Mouse (Mus musculus) hindbrain, embryonic 13.5 days (tissue): Measurements from ENCODE around the gene Actn2. TPM values are rescaled to one million over a fixed set of nuclear protein-coding genes. Genes with fewer than 3 reads are reported as not detected.

Experiments used
- ATAC-seq: fragments of 200-750 bp; cut with Nextera tagmentation; 2 replicates; pipeline ENCODE4 v1.8.0; 2017; ENCODE audit warnings: moderate TSS enrichment; ENCODE audit not compliant: low FRiP score
- H3K27ac ChIP-seq: fragments of 300-500 bp; sonication (generic); 2 replicates; pipeline ENCODE4 v1.5.1; 2015; ENCODE audit warnings: inconsistent platforms, mild to moderate bottlenecking, moderate library complexity
- H3K27me3 ChIP-seq: fragments of 300-500 bp; sonication (generic); 2 replicates; pipeline ENCODE4 v1.6.1; 2015; ENCODE audit warnings: mild to moderate bottlenecking, inconsistent platforms
- H3K36me3 ChIP-seq: fragments of 300-500 bp; sonication (generic); 2 replicates; pipeline ENCODE4 v1.6.1; 2015; ENCODE audit warnings: mild to moderate bottlenecking, inconsistent platforms
- H3K4me1 ChIP-seq: fragments of 300-500 bp; sonication (generic); replicated peaks from 2 replicates; pipeline ENCODE4 v1.6.1; 2015; ENCODE audit warnings: inconsistent platforms
- H3K4me2 ChIP-seq: fragments of 300-500 bp; sonication (generic); 2 replicates; pipeline ENCODE4 v1.6.1; 2015; ENCODE audit warnings: inconsistent platforms, mild to moderate bottlenecking, moderate library complexity
- H3K4me3 ChIP-seq: fragments of 300-500 bp; sonication (generic); 2 replicates; pipeline ENCODE4 v1.5.1; 2015; ENCODE audit warnings: mild to moderate bottlenecking, inconsistent platforms
- H3K9ac ChIP-seq: fragments of 300-500 bp; sonication (generic); 2 replicates; pipeline ENCODE4 v1.6.1; 2015; ENCODE audit warnings: mild to moderate bottlenecking, inconsistent platforms
- H3K9me3 ChIP-seq: fragments of 300-500 bp; sonication (generic); 2 replicates; pipeline ENCODE4 v1.6.1; 2016; ENCODE audit warnings: inconsistent platforms
- WGBS: fragments of 180-500 bp; shearing (Covaris S2); methylation state at CpG from one replicate; pipeline ENCODE4 v1.1.7; 2015; 5-methylcytosine and 5-hydroxymethylcytosine counted together
- polyA plus RNA-seq: library from polyadenylated mRNA; unstranded; fragments of >200 nt; fragmentation: Nextera tagmentation; extraction: Ambion mirVana; gene quantifications from 2 replicates; pipeline ENCODE4 v1.2.1, GENCODE M21; 2015

Gene Actn2
- 3.5 and 5.5 TPM in 2 replicates for polyA plus RNA-seq

DNA sequence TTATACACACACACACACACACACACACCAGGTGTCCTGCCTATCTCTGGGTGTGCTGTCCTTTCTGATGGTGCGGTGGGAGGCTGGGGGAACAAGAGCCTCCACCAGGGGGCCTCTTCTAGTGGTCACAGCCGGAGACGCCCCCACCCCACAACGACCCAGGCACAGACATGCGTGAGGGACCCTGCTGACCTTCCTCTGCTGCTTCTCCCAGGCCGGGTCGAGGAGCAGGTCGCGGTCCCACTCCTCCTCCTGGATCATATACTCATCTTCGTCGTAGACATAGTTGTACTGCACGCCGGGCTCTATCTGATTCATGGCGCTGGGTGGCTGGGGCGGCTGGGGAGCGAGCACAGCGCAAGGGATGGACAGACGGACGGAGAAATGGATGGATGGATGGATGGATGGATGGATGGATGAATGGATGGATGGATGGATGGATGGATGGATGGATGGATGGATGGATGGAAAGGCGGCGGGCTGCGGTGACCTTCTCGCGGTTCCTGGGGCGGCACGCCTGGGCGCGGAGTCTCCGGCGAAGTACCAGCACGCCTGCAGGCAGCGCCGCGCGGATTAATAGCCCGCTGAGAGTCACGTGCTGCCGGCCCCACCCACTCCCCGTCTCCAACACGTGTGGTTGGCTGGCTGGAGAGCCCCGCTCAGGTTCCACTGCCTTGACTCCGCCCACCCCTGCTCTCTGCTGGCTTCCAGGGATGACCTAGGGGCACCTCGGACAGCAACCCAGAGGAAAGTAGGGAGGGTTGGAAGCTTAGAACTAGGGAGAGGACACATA is at the start of gene Actn2:
Gene Actn2, minus strand, starts transcription at position 578 of the 793 bp plus-strand sequence.
- WGBS, result under 1% methylated on average over 36 of the region's 43 CpGs
- H3K9me3 ChIP-seq, result no peaks in the 10 kb centered on the region
- peaks cover 8% of the 10 kb centered on the region for H3K4me1 ChIP-seq
- ATAC-seq, result peak; percentile 99
- peak within 1 kb of the TSS; percentile 72 for H3K9ac ChIP-seq
- H3K4me2 ChIP-seq, result peak within 1 kb of the TSS; percentile 86
- H3K27me3 ChIP-seq, result no peaks in the 10 kb centered on the region
- H3K36me3 ChIP-seq, result no peaks in the 10 kb centered on the region
- H3K27ac ChIP-seq, result no peak within 1 kb of the TSS
- peak within 1 kb of the TSS; percentile 47 for H3K4me3 ChIP-seq

DNA sequence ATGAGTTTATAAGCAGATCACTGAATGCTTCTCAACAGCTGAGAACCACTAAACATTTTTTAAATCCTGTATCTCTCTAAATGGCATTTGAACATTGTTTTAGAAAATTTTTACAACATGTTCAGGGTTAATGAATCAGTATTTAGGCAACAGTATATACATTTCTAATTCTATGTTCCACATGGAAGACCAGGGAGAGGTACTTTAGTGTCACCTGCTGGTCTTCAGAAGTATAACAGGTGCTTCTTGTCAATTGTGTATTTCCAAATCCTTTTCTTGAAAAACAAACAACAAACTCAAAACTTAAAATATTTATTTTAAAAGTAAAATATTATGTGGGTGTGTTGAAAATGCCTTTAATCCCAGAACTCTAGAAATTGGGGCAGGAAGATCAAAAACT is 45.7 kb upstream of the Actn2 start:
- Histone ChIP-seq H3K27me3 (no peaks in the 10 kb centered on the region), H3K9me3 (no peaks in the 10 kb centered on the region), H3K4me1 (no peaks in the 10 kb centered on the region), H3K36me3 (no peaks in the 10 kb centered on the region), H3K27ac (no peak overlapping the region), H3K4me3 (no peak overlapping the region), H3K4me2 (no peak overlapping the region), H3K9ac (no peak overlapping the region)
- ATAC-seq, result no peak

DNA sequence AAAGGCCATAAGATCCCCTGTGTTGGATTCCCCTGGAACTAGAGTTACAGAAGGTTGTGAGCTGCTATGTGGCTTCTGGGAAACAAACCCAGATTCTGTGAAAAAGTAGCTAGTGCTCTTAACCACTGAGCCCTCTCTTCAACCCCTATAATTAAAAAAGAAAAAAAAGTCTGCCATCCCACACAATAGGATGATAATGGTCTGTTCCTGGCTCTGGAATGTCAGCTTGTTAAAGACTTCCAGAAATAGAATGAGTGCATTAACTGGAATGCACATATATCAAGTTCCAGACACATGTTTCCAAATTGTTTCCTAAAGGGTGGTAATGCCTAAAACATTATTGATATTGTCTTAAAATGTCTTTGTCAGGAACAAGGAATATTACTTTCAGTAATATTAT is 44.2 kb upstream of the Actn2 start:
- Histone ChIP-seq H3K27me3 (no peaks in the 10 kb centered on the region), H3K9me3 (no peaks in the 10 kb centered on the region), H3K9ac (no peak overlapping the region), H3K4me2 (no peak overlapping the region), H3K4me1 (no peaks in the 10 kb centered on the region), H3K27ac (no peak overlapping the region), H3K36me3 (no peaks in the 10 kb centered on the region), H3K4me3 (no peak overlapping the region)
- no peak for ATAC-seq

DNA sequence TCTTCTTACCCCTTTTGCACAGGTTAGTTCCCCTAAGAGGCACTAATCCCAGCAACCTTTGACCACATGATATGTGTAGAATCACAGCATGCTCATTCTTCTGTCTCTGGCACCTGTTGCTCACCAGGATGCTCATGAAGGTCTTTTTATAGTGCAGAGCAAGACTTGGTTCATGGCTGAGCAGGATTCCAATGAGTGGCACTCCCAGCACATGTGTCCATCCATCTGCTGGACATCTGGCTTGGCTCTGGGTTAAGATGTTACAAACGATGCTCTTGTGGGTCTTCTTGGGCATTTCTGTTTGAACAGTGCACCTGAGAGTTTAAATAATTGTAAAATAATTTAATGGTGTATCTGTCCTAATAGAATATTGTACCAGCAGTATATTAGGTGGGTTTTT is 36.2 kb upstream of the Actn2 start:
- Histone ChIP-seq H3K27me3 (no peaks in the 10 kb centered on the region), H3K4me3 (no peak overlapping the region), H3K4me2 (no peak overlapping the region), H3K9me3 (no peaks in the 10 kb centered on the region), H3K36me3 (no peaks in the 10 kb centered on the region), H3K27ac (no peak overlapping the region), H3K9ac (no peak overlapping the region), H3K4me1 (no peaks in the 10 kb centered on the region)
- no peak for ATAC-seq
- WGBS, result 81% methylated on average over 1 of the region's 1 CpGs

DNA sequence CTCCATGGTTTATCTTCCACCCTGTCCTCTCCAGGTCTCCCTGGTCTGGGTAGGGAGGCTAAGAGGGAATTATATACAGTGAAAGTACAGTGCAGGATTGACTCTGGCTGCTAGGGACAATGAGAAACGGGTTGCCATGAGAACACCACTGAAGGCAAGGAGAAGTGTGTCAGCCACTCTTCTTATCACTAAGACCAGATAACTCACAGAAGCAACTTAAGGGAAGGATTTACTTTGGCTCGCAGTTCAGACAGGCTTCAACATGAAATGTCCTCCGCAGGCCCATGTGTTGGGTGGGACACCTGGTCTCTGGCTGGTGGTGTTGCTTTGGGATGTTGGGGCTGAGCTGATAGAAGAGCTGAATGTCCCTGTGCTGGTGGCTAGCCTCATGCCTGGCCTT is 32.2 kb upstream of the Actn2 start:
- H3K4me2 ChIP-seq, result no peak overlapping the region
- no peaks in the 10 kb centered on the region for H3K9me3 ChIP-seq
- no peak overlapping the region for H3K9ac ChIP-seq
- H3K27ac ChIP-seq, result no peak overlapping the region
- no peak overlapping the region for H3K4me3 ChIP-seq
- H3K4me1 ChIP-seq, result no peaks in the 10 kb centered on the region
- H3K27me3 ChIP-seq, result no peaks in the 10 kb centered on the region
- WGBS, result 90% methylated on average over 3 of the region's 3 CpGs
- H3K36me3 ChIP-seq, result no peaks in the 10 kb centered on the region
- no peak for ATAC-seq

DNA sequence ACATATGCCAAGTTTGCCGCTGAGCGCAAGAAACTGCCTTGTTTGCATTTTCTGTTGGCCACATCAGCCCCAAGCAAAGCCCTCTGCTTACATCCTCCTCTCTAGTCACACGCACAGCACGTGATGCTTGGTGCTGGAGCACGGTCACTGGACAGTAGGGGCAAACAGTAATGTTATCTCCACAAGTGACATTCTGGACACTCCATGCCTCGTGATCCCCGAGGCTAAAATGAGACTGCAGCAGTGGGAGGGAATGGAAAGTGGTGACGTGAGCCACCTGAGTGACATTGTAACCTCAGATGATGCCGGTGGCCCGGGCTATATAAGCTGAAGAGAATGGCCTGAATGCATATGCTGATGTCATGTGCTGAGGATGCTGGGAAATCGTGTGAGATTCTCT is 29.4 kb upstream of the Actn2 start:
- H3K27me3 ChIP-seq, result no peaks in the 10 kb centered on the region
- ATAC-seq, result no peak
- no peaks in the 10 kb centered on the region for H3K36me3 ChIP-seq
- H3K9me3 ChIP-seq, result no peaks in the 10 kb centered on the region
- no peak overlapping the region for H3K4me3 ChIP-seq
- no peak overlapping the region for H3K27ac ChIP-seq
- H3K4me2 ChIP-seq, result no peak overlapping the region
- WGBS, result 91% methylated on average over 11 of the region's 11 CpGs
- H3K4me1 ChIP-seq, result no peaks in the 10 kb centered on the region
- no peak overlapping the region for H3K9ac ChIP-seq

DNA sequence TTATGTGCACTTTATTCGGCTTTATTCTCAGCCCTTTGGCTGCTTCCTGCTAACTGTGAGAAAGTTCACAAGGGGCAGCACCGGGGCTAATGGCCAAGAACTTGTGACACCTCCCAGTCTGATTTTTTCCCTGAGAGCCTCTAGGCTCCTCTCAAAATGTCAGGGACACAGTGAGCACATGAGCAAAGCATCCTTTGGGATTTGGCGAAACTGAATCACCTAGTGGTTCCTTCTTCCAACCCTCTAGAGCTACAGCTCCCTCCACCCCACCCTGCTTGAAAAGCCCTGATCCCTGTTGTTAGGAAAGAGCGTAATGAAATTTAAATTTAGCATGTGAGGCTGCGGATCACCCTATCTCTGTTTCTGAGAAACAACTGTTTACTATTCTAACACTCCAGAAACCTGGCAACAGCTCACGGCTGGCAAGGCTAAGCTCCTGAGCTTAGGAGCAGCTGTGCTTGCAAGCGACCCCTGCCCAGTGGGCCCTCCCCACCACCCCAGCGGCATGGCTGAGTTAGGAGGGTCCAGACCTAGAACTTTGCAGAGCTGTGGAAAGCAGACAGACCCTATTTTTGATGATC is 28.6 kb upstream of the Actn2 start:
- no peak overlapping the region for H3K4me2 ChIP-seq
- ATAC-seq, result no peak

DNA sequence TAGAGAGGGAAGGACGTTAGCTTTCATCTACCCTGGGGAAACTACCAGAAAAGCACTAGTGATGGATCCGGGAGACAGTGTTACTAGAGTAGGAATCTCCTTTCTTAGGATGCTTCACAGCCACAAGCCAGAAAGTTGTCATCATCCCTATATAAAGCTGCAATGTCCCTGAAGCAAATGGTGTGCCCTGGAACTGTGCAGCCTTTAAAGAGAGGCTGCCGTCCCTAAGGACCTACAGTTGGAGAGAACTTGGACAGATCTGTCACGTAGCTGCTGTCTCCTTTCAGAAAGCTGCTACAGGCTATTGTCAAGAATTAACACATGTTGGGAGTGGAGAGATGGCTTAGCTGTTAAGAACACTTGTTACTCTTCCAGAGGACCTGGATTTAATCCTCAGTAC is 20.9 kb upstream of the Actn2 start:
- Histone ChIP-seq H3K9ac (no peak overlapping the region), H3K4me2 (no peak overlapping the region), H3K36me3 (no peaks in the 10 kb centered on the region), H3K9me3 (no peaks in the 10 kb centered on the region), H3K27me3 (no peaks in the 10 kb centered on the region), H3K4me3 (no peak overlapping the region), H3K4me1 (no peaks in the 10 kb centered on the region), H3K27ac (no peak overlapping the region)
- ATAC-seq, result no peak
- 87% methylated on average over 4 of the region's 4 CpGs for WGBS

More for the DNA sequence above, 28.6 kb upstream of the Actn2 start:
- no peak overlapping the region for H3K4me3 ChIP-seq
- H3K27ac ChIP-seq, result no peak overlapping the region
- H3K36me3 ChIP-seq, result no peaks in the 10 kb centered on the region
- H3K4me1 ChIP-seq, result no peaks in the 10 kb centered on the region
- no peak overlapping the region for H3K9ac ChIP-seq
- no peaks in the 10 kb centered on the region for H3K27me3 ChIP-seq
- 61% methylated on average over 8 of the region's 8 CpGs for WGBS
- H3K9me3 ChIP-seq, result no peaks in the 10 kb centered on the region

DNA sequence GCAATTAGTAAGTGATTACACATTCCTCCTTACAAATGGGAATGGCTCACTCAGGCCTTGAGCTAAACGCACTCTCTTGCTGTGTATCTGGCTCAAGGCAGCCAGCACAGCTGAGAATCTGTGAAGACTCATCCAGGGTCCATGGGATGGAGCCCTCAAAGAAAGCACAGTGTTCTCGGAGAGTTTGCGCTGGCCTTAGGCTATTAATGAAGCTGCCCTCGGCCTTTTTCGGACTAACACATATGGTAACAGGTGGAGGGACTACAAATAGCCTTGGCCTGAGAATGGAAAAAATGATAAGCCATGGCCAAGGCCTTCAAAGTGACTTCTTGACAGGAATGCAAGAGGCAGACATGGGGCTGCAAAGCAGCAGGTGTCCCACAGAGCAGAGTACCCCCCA is 17.0 kb upstream of the Actn2 start:
- no peak for ATAC-seq
- Histone ChIP-seq H3K9me3 (no peaks in the 10 kb centered on the region), H3K9ac (no peak overlapping the region), H3K27ac (no peak overlapping the region), H3K4me1 (no peaks in the 10 kb centered on the region), H3K27me3 (no peaks in the 10 kb centered on the region), H3K4me2 (no peak overlapping the region), H3K36me3 (no peaks in the 10 kb centered on the region), H3K4me3 (no peak overlapping the region)
- WGBS, result 84% methylated on average over 5 of the region's 5 CpGs

DNA sequence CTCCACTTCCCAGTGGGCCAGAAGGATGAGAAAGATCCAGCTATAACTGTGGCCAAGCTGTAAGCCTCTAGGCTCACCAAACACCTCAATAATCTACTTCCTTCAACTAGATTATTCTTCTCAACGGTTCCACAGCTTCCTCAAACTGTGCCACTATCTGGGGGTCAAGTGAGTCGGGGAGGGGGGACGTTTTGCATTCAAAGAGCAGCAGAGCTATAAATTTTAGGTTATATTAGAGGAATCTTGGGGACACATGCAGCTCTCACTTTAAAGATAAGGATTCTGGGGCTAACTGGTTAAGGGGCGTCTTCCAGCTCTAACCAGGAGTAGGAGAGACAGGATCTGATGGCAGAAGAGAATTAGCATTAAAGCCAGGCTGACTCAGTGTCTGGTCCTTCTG is 15.6 kb upstream of the Actn2 start:
- Histone ChIP-seq H3K9ac (no peak overlapping the region), H3K27me3 (no peaks in the 10 kb centered on the region), H3K4me3 (no peak overlapping the region), H3K4me1 (no peaks in the 10 kb centered on the region), H3K9me3 (no peaks in the 10 kb centered on the region), H3K4me2 (no peak overlapping the region), H3K36me3 (no peaks in the 10 kb centered on the region), H3K27ac (no peak overlapping the region)
- 80% methylated on average over 4 of the region's 4 CpGs for WGBS
- ATAC-seq, result no peak

DNA sequence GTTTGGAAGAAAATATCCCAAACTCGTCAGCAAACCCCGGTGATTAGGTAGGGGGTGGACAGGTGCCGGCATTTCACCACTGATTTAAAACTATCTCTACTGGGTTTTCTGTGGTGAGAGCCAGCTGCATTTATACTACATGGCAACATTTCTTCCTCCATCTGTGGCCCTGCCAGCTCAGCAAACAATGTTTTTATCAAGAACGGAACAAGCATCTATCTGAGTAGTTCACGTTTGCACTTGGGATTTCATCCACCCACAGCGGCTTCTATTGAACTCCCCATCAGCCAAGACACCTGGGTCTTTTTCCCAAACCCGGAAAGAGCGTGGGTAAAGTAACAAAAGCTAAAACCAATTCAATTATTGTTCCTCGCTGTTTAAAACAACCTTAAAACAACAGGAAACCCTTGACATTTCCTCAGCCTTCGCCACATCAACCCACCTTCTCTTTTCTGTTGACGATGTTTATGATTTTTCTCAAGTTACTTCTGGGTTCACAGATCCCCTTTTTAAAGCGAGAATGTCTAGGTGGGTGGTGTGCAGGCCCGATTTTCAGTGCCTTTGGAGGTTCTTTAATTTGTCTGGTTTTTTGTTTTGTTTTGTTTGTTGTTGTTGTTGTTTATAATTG is 8.8 kb upstream of the Actn2 start:
- ATAC-seq, result no peak
- H3K4me3 ChIP-seq, result no peak overlapping the region

DNA sequence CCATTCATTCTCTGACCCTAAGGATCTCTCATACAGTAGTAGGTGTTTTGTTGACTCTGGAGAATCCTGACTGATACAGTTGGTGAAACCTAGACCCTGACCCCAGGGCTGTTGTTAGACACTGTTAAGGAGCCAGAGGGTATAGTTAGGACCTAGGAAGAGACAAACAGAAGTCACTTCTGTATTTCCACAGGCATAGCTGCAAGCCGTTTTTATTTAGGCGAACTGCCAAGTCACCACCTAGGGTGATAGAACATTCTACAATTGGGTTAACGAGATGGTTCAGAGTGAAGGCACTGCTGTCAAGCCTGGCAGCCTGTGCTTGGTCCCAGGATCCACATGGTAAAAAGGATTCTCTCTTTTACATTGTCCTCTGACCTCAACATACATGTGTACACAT is 6.3 kb upstream of the Actn2 start:
- H3K9me3 ChIP-seq, result no peaks in the 10 kb centered on the region
- H3K9ac ChIP-seq, result no peak overlapping the region
- no peak overlapping the region for H3K4me2 ChIP-seq
- no peaks in the 10 kb centered on the region for H3K36me3 ChIP-seq
- H3K4me3 ChIP-seq, result no peak overlapping the region
- no peaks in the 10 kb centered on the region for H3K4me1 ChIP-seq
- ATAC-seq, result no peak
- H3K27ac ChIP-seq, result no peak overlapping the region
- 79% methylated on average over 3 of the region's 3 CpGs for WGBS
- H3K27me3 ChIP-seq, result no peaks in the 10 kb centered on the region

More for the DNA sequence above, 8.8 kb upstream of the Actn2 start:
- WGBS, result 84% methylated on average over 13 of the region's 13 CpGs
- Histone ChIP-seq H3K9me3 (no peaks in the 10 kb centered on the region), H3K27me3 (no peaks in the 10 kb centered on the region), H3K9ac (no peak overlapping the region), H3K27ac (no peak overlapping the region), H3K4me2 (no peak overlapping the region), H3K36me3 (no peaks in the 10 kb centered on the region), H3K4me1 (no peaks in the 10 kb centered on the region)

DNA sequence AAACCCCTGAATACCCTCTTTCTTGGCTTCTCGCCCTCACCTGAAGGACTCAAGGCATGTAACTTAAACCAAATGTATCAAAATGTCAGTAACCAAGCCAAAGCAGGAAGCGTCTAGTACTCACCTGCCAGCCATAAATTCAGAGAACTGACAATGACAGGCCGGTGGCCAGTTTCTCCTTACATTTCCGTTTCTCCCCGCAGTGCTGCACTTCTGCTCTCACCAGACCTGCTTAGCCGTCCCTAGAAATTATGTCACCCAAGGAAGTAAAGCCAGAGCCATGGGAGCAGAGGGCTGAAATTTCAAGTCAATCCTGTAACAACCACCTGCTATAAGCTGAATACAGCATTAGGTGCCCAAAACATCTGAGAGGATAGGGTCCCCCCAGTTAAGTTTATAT is 887 bp upstream of the Actn2 start:
- no peak for ATAC-seq
- no peak overlapping the region for H3K4me3 ChIP-seq
- H3K4me2 ChIP-seq, result no peak overlapping the region
- H3K27me3 ChIP-seq, result no peaks in the 10 kb centered on the region
- H3K4me1 ChIP-seq, result peaks cover 8% of the 10 kb centered on the region
- 70% methylated on average over 6 of the region's 6 CpGs for WGBS
- H3K9ac ChIP-seq, result no peak overlapping the region
- no peaks in the 10 kb centered on the region for H3K36me3 ChIP-seq
- no peaks in the 10 kb centered on the region for H3K9me3 ChIP-seq
- H3K27ac ChIP-seq, result no peak overlapping the region
